Mouse (Mus musculus): Measurements from ENCODE around the gene Zfp141.

Zfp141 gene

GRCm38 (mm10) chr7:42505588-42505987, at the start of gene Zfp141:
Gene Zfp141, minus strand, starts transcription at chr7:42505740.
- peak; percentile 88 for DNase-seq (ENCODE audit: low spot score)

GRCm38 (mm10) chr7:42551766-42552165, 46.2 kb upstream of the Zfp141 start:
- DNase-seq (ENCODE audit: low spot score), result no peak

GRCm38 (mm10) chr7:42505186-42505585, 354 bp downstream of the Zfp141 start:
- DNase-seq (ENCODE audit: low spot score), result peak; percentile 53

GRCm38 (mm10) chr7:42498248-42498647, 7.3 kb downstream of the Zfp141 start:
- DNase-seq (ENCODE audit: low spot score), result no peak

GRCm38 (mm10) chr7:42497356-42497755, 8.2 kb downstream of the Zfp141 start:
- DNase-seq (ENCODE audit: low spot score), result no peak

GRCm38 (mm10) chr7:42496202-42496601, 9.3 kb downstream of the Zfp141 start:
- no peak for DNase-seq (ENCODE audit: low spot score)

GRCm38 (mm10) chr7:42490859-42491258, 14.7 kb downstream of the Zfp141 start:
- DNase-seq (ENCODE audit: low spot score), result no peak

GRCm38 (mm10) chr7:42490358-42490757, 15.2 kb downstream of the Zfp141 start:
- DNase-seq (ENCODE audit: low spot score), result no peak

GRCm38 (mm10) chr7:42454640-42455039, 50.9 kb downstream of the Zfp141 start:
- no peak for DNase-seq (ENCODE audit: low spot score)

- DNase-seq (ENCODE audit: low spot score), result no peak
Observed at GRCm38 (mm10) chr7:42450618-42451017, 54.9 kb downstream of the Zfp141 start.

GRCm38 (mm10) chr7:42447850-42448249, 57.7 kb downstream of the Zfp141 start, which contains the start of gene 4933421I07Rik:
Gene 4933421I07Rik, minus strand, starts transcription at chr7:42448120.
- DNase-seq (ENCODE audit: low spot score), result no peak

- no peak for DNase-seq (ENCODE audit: low spot score)
Observed at GRCm38 (mm10) chr7:42447352-42447751, 58.2 kb downstream of the Zfp141 start.
